Mouse (Mus musculus) embryonic fibroblast, embryonic 13.5 days (primary cell): ENCODE data around the gene Olfr601.

Experiments used
- CTCF ChIP-seq: IDR thresholded peaks from 2 replicates; pipeline ENCODE4 v1.5.1; 2011; ENCODE audit warnings: mild to moderate bottlenecking, control low read depth, low read length, moderate library complexity, borderline replicate concordance; ENCODE audit not compliant: insufficient read depth
- POLR2A ChIP-seq: IDR thresholded peaks from 2 replicates; pipeline ENCODE4 v1.6.1; 2011; ENCODE audit warnings: low read depth, mild to moderate bottlenecking, control low read depth, low read length, moderate library complexity

DNA sequence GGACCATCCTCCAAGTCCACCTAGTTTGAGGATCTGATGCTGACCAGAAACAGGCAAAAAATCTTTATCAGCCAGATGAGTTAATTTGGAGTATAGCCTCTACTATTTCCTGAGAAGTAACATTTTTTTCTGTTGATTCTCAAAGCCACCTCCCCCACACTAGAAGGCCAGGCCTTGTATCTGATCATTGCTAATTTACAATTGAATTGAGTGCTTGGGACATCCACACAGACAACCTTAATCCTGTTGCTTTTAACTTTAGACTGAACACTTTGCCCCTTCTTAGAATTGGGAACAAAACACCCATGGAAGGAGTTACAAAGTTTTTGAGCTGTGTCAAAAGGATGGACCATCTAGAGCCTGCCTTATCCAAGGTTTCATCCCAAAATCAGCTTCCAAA, 35.3 kb upstream of the Olfr601 start:
- TF ChIP-seq CTCF (no peak), POLR2A (no peak)
